In genomic region chr13:103333153-103333552, GRCm38 (mm10) we compare ENCODE assay signal across 8 mouse cellular contexts. TPM values are rescaled to one million over a fixed set of nuclear protein-coding genes. Genes with fewer than 3 reads are reported as not detected.
DNase-seq lines count a peak whose midpoint lies in the region; ATAC-seq and TF ChIP-seq lines count a peak whose summit lies in the region.

No protein-coding gene starts in this region.

- no peaks in the 10 kb centered on the region for H3K36me3 ChIP-seq in heart, embryonic 11.5 days (ENCODE audit: control insufficient read depth, insufficient read depth, low read length)
- no peaks in the 10 kb centered on the region for H3K36me3 ChIP-seq in heart, embryonic 16.5 days (ENCODE audit: control insufficient read depth, insufficient read depth)
- no peaks in the 10 kb centered on the region for H3K36me3 ChIP-seq in midbrain, embryonic 11.5 days (ENCODE audit: control insufficient read depth, insufficient read depth, low read length)
- no peaks in the 10 kb centered on the region for H3K36me3 ChIP-seq in thymus, adult 2 months (ENCODE audit: control insufficient read depth, insufficient read depth, low read length)

- H3K9ac ChIP-seq in heart, embryonic 11.5 days (ENCODE audit: low read depth, low read length), result no peak overlapping the region
- peak overlapping the region; percentile 76 for H3K9ac ChIP-seq in heart, embryonic 16.5 days (ENCODE audit: low read length)
- peak overlapping the region; percentile 51; the same call in 1 of the 2 replicates for H3K9ac ChIP-seq in midbrain, embryonic 11.5 days (ENCODE audit: low read length)

- H3K4me3 ChIP-seq in heart, embryonic 11.5 days (ENCODE audit: low read depth, low read length), result peak overlapping the region; percentile 76
- peak overlapping the region; percentile 72 for H3K4me3 ChIP-seq in brown adipose tissue, adult 24 weeks (ENCODE audit: insufficient read depth, low read depth, low read length)
- peak overlapping the region; percentile 66 for H3K4me3 ChIP-seq in heart, embryonic 16.5 days (ENCODE audit: low read length)
- peak overlapping the region; percentile 70 for H3K4me3 ChIP-seq in midbrain, embryonic 11.5 days (ENCODE audit: low read depth, low read length)
- H3K4me3 ChIP-seq in thymus, adult 2 months (ENCODE audit: control insufficient read depth, insufficient read depth, low read length), result no peak overlapping the region

- no peak for DNase-seq in heart, adult 8-10 months (ENCODE audit: low spot score)
- no peak for DNase-seq in midbrain, embryonic 11.5 days (ENCODE audit: low spot score, missing footprints)
- DNase-seq in right cerebral cortex, postnatal 4 days, result no peak
- DNase-seq in ovary, postnatal 14 days (ENCODE audit: low spot score), result no peak
- DNase-seq in thymus, adult 2 months, result no peak

- no peak for TF ChIP-seq POLR2A in thymus, adult 2 months (IDR thresholded peaks at IDR 0.05; ENCODE audit: control insufficient read depth, extremely low read depth, insufficient read depth, low read length, poor library complexity)

- no peak for TF ChIP-seq CTCF in thymus, adult 2 months (IDR thresholded peaks at IDR 0.05; ENCODE audit: borderline replicate concordance, control insufficient read depth, extremely low read depth, insufficient read depth, low read length, poor library complexity)

- H3K27ac ChIP-seq in heart, embryonic 11.5 days (ENCODE audit: low read depth, low read length), result no peak overlapping the region
- H3K27ac ChIP-seq in brown adipose tissue, adult 24 weeks (replicated peaks; ENCODE audit: low read depth, low read length), result no peak overlapping the region
- H3K27ac ChIP-seq in heart, embryonic 16.5 days (ENCODE audit: low read length), result no peak overlapping the region
- H3K27ac ChIP-seq in midbrain, embryonic 11.5 days (ENCODE audit: low read depth, low read length), result no peak overlapping the region
- no peak overlapping the region for H3K27ac ChIP-seq in thymus, adult 2 months (ENCODE audit: control insufficient read depth, insufficient read depth, low read length)

- 1% methylated on average over 17 of the region's 17 CpGs for WGBS in heart, embryonic 11.5 days (ENCODE audit: insufficient replicate concordance)
- 2% methylated on average over 17 of the region's 17 CpGs for WGBS in heart, embryonic 16.5 days
- WGBS in midbrain, embryonic 11.5 days, result under 1% methylated on average over 17 of the region's 17 CpGs
- 9% methylated on average over 17 of the region's 17 CpGs for WGBS in thymus, adult 2 months

- no peak for ATAC-seq in heart, embryonic 11.5 days (replicated peaks; ENCODE audit: insufficient number of reproducible peaks, low FRiP score, low TSS enrichment)
- no peak for ATAC-seq in heart, embryonic 16.5 days (replicated peaks; ENCODE audit: extremely low read depth, insufficient read depth, low FRiP score)
- no peak; the same call in 1 of the 2 replicates for ATAC-seq in midbrain, embryonic 11.5 days (ENCODE audit: low FRiP score)

- peak overlapping the region; percentile 98 for H3K4me2 ChIP-seq in heart, embryonic 11.5 days
- peak overlapping the region; percentile 86 for H3K4me2 ChIP-seq in heart, embryonic 16.5 days (ENCODE audit: low read depth, low read length)
- H3K4me2 ChIP-seq in midbrain, embryonic 11.5 days, result peak overlapping the region; percentile 58

- H3K4me1 ChIP-seq in heart, embryonic 11.5 days (ENCODE audit: control insufficient read depth, insufficient read depth, low read length), result peaks cover 13% of the 10 kb centered on the region
- peaks cover 6% of the 10 kb centered on the region; the same call in 1 of the 2 replicates for H3K4me1 ChIP-seq in brown adipose tissue, adult 24 weeks (ENCODE audit: control insufficient read depth, insufficient read depth, insufficient read length, low read length)
- peaks cover 4% of the 10 kb centered on the region for H3K4me1 ChIP-seq in heart, embryonic 16.5 days (ENCODE audit: control insufficient read depth, insufficient read depth, low read length)
- H3K4me1 ChIP-seq in midbrain, embryonic 11.5 days (ENCODE audit: control insufficient read depth, insufficient read depth, low read length), result peaks cover 19% of the 10 kb centered on the region
- 0 out of 2 replicates have a peak, but pooled peaks cover 4% of the 10 kb centered on the region for H3K4me1 ChIP-seq in thymus, adult 2 months (replicated peaks; ENCODE audit: control insufficient read depth, insufficient read depth, low read length)

- no peaks in the 10 kb centered on the region for H3K9me3 ChIP-seq in heart, embryonic 11.5 days (replicated peaks; ENCODE audit: control insufficient read depth, low read length)
- no peaks in the 10 kb centered on the region for H3K9me3 ChIP-seq in heart, embryonic 16.5 days (replicated peaks; ENCODE audit: control insufficient read depth, low read length)
- H3K9me3 ChIP-seq in midbrain, embryonic 11.5 days (ENCODE audit: control insufficient read depth, low read length), result no peaks in the 10 kb centered on the region

- peaks cover 15% of the 10 kb centered on the region for H3K27me3 ChIP-seq in heart, embryonic 11.5 days (ENCODE audit: control insufficient read depth, insufficient read depth, low read length)
- H3K27me3 ChIP-seq in heart, embryonic 16.5 days (ENCODE audit: control insufficient read depth, insufficient read depth, low read length), result peaks cover 5% of the 10 kb centered on the region
- H3K27me3 ChIP-seq in midbrain, embryonic 11.5 days (ENCODE audit: control insufficient read depth, insufficient read depth, low read length), result peaks cover 26% of the 10 kb centered on the region
- peaks cover 6% of the 10 kb centered on the region for H3K27me3 ChIP-seq in thymus, adult 2 months (ENCODE audit: control insufficient read depth, insufficient read depth, low read length)

RNA-seq across cellular contexts. Expression of gene Mast4, which starts 1.1 kb away (rescaled TPM):
- polyA plus RNA-seq in heart, embryonic 11.5 days (2014; fragmentation: Nextera tagmentation; extraction: Ambion mirVana), result 39.3 and 45.4 TPM in 2 replicates
- 10 to 100 TPM; 19.8 to 27.6 (median 25.3) TPM for total RNA-seq in heart, adult 8-10 months (2022)
- polyA plus RNA-seq in brown adipose tissue, adult 24 weeks (2012; ENCODE audit: insufficient read depth, insufficient read length, missing spikeins), result 3.7 and 5.9 TPM in 2 replicates
- polyA plus RNA-seq in heart, embryonic 16.5 days (2015; fragmentation: Nextera tagmentation; extraction: Ambion mirVana), result 36.9 and 41.5 TPM in 2 replicates
- polyA plus RNA-seq in midbrain, embryonic 11.5 days (2014; fragmentation: Nextera tagmentation; extraction: Ambion mirVana), result 18.8 and 20.4 TPM in 2 replicates
- 8.7 and 10.4 TPM in 2 replicates for polyA plus RNA-seq in thymus, adult 2 months (2012; rRNA removed)
